Mouse (Mus musculus): ENCODE results near the gene Prdx5. TPM values are rescaled to one million over a fixed set of nuclear protein-coding genes. Genes with fewer than 3 reads are reported as not detected.

The Prdx5 gene
- polyA plus RNA-seq, 1 experiment from 2014 or later = 912 TPM

- peak; percentile 89 for ATAC-seq
- Histone ChIP-seq H3K9me3 (ENCODE audit: control insufficient read depth) (no peaks in the 10 kb centered on the region), H3K4me3 (ENCODE audit: low read depth, low read length) (no peak overlapping the region), H3K27ac (ENCODE audit: low read depth, low read length) (peak overlapping the region; percentile 35; the same call in 1 of the 2 replicates), H3K36me3 (ENCODE audit: control insufficient read depth, insufficient read depth) (no peaks in the 10 kb centered on the region), H3K27me3 (replicated peaks; ENCODE audit: control insufficient read depth, insufficient read depth, low read length) (no peaks in the 10 kb centered on the region), H3K4me2 (replicated peaks; ENCODE audit: low read depth) (no peak overlapping the region), H3K4me1 (replicated peaks; ENCODE audit: control insufficient read depth, insufficient read depth, low read length) (peaks cover 1% of the 10 kb centered on the region), H3K9ac (ENCODE audit: low read depth, low read length) (no peak overlapping the region)
- no peak for TF ChIP-seq CTCF (IDR thresholded peaks at IDR 0.05; ENCODE audit: low read depth)
- 42% methylated on average over 6 of the region's 6 CpGs for WGBS
These were observed 49.2 kb downstream of the Prdx5 start for GRCm38 (mm10) chr19:6860706-6861105.

DNA sequence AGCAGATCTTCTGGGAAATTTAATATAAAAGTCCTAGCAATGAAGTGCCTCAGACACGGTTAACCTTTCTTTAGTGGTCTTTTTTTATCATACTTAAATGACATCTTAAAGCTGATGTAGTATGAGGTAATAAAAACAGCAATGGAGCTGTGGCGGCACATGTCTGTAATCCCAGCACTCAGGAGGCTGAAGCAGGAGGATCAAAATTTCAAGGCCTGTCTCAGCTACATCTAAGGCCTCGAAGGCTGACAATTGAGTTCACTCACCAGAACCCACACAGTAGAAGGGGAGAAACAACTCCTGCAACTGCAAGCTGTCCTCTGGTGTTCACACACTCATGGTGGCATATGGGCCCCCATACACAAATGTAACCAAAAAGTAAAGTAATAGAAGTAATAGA is 49.9 kb downstream of the Prdx5 start:
- 85% methylated on average over 3 of the region's 3 CpGs for WGBS
- no peaks in the 10 kb centered on the region for H3K27me3 ChIP-seq (replicated peaks; ENCODE audit: control insufficient read depth, insufficient read depth, low read length)

DNA sequence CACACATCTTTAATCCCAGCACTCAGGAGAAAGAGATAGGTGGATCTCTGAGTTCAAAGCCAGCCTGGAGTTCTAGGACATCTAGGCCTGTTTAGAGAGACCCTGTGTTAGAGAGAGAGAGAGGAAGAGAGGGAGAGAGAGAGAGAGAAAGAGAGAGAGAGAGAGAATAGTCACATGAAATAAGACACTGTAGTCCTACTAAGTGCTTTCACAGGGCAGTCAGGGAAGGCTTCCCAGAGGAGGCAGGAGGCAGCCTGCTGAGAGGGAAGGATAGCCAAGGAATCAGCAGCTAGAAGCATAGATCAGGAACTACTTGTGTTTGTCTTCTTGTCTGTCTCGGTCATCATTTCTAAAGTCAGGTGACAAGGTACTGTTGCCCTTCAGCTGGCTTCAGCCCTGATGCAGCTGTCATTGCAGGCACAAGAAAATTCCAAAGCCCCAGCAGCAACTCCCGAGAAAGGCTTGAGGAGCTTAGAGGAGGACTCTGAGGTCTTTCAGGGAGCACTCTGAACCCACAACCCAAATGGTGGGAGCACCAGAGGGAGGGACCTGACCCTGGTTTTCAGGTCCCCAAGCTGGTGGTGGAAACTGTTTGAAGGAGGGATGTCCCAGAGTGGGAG is 50.8 kb downstream of the Prdx5 start:
- Histone ChIP-seq H3K27me3 (replicated peaks; ENCODE audit: control insufficient read depth, insufficient read depth, low read length) (0 out of 2 replicates have a peak, but pooled peaks cover 2% of the 10 kb centered on the region), H3K27ac (ENCODE audit: low read depth, low read length) (no peak overlapping the region), H3K4me2 (replicated peaks; ENCODE audit: low read depth) (no peak overlapping the region), H3K9me3 (ENCODE audit: control insufficient read depth) (no peaks in the 10 kb centered on the region), H3K9ac (ENCODE audit: low read depth, low read length) (no peak overlapping the region), H3K36me3 (ENCODE audit: control insufficient read depth, insufficient read depth) (no peaks in the 10 kb centered on the region), H3K4me3 (ENCODE audit: low read depth, low read length) (no peak overlapping the region), H3K4me1 (replicated peaks; ENCODE audit: control insufficient read depth, insufficient read depth, low read length) (peaks cover 6% of the 10 kb centered on the region)
- TF ChIP-seq CTCF (IDR thresholded peaks at IDR 0.05; ENCODE audit: low read depth) = no peak
- WGBS = 78% methylated on average over 2 of the region's 2 CpGs
- ATAC-seq = no peak

More for the DNA sequence above, 49.9 kb downstream of the Prdx5 start:
- no peak overlapping the region for H3K9ac ChIP-seq (ENCODE audit: low read depth, low read length)
- H3K27ac ChIP-seq (ENCODE audit: low read depth, low read length) = no peak overlapping the region; the same call in 1 of the 2 replicates
- no peak for ATAC-seq
- H3K4me3 ChIP-seq (ENCODE audit: low read depth, low read length) = no peak overlapping the region
- H3K4me2 ChIP-seq (replicated peaks; ENCODE audit: low read depth) = no peak overlapping the region
- TF ChIP-seq CTCF (IDR thresholded peaks at IDR 0.05; ENCODE audit: low read depth) = no peak
- no peaks in the 10 kb centered on the region for H3K36me3 ChIP-seq (ENCODE audit: control insufficient read depth, insufficient read depth)
- H3K9me3 ChIP-seq (ENCODE audit: control insufficient read depth) = no peaks in the 10 kb centered on the region
- peaks cover 6% of the 10 kb centered on the region for H3K4me1 ChIP-seq (replicated peaks; ENCODE audit: control insufficient read depth, insufficient read depth, low read length)

DNA sequence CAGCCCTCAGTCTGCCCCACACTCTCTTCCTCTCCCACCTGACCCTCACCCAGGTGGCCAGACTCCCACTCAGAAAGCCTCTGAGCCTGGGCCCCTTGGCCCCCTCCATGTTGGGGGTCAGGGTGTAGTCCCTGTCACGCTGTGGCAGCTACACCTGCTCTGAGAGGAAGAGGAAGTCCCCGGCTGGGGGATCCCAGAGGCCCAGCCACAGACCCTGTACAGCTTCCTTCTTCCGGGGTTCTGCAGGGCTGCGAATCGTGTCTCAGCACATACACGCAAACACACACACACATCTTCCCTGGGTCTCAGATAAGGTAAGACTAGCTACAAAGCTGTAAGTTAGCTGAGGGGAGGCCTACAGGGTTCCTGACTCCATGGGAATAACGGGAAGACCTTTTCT is 51.9 kb downstream of the Prdx5 start, which contains the start of gene Ccdc88b:
Gene Ccdc88b (minus strand): TSS at position 181 of the 400 bp plus-strand sequence.
- H3K9me3 ChIP-seq (ENCODE audit: control insufficient read depth) = no peaks in the 10 kb centered on the region
- no peak for ATAC-seq
- no peak for TF ChIP-seq CTCF (IDR thresholded peaks at IDR 0.05; ENCODE audit: low read depth)
- H3K27me3 ChIP-seq (replicated peaks; ENCODE audit: control insufficient read depth, insufficient read depth, low read length) = 0 out of 2 replicates have a peak, but pooled peaks cover 4% of the 10 kb centered on the region
- no peaks in the 10 kb centered on the region for H3K36me3 ChIP-seq (ENCODE audit: control insufficient read depth, insufficient read depth)
- WGBS = 61% methylated on average over 7 of the region's 7 CpGs
- H3K9ac ChIP-seq (ENCODE audit: low read depth, low read length) = no peak within 1 kb of the TSS
- H3K4me2 ChIP-seq (replicated peaks; ENCODE audit: low read depth) = 0 out of 2 replicates have a peak within 1 kb of the TSS, but pooled peaks have one; percentile 6
- no peak within 1 kb of the TSS; the same call in 1 of the 2 replicates for H3K27ac ChIP-seq (ENCODE audit: low read depth, low read length)
- peaks cover 8% of the 10 kb centered on the region for H3K4me1 ChIP-seq (replicated peaks; ENCODE audit: control insufficient read depth, insufficient read depth, low read length)
- H3K4me3 ChIP-seq (ENCODE audit: low read depth, low read length) = no peak within 1 kb of the TSS

GRCm38 (mm10) chr19:6857391-6858005 is 52.4 kb downstream of the Prdx5 start:
- H3K9me3 ChIP-seq (ENCODE audit: control insufficient read depth) = no peaks in the 10 kb centered on the region
- 79% methylated on average over 9 of the region's 9 CpGs for WGBS
- no peak for TF ChIP-seq CTCF (IDR thresholded peaks at IDR 0.05; ENCODE audit: low read depth)

DNA sequence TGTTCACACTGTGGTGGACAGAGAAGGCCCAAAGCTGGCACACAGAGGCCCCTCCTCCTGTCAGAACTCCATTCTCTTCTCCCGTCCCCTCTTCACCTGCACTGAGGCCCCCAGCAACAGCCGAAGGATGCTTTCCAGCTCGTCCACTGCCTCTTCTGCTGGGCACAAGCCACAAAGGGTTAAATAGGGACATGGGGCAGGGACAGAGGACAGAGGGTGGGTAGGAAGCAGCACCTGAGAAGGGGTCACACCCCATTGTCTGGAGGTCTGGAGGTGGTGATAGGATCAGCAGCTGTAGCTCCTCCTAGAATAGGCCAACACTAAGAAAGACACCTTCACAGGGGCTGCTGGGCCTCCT is 52.9 kb downstream of the Prdx5 start:
- Histone ChIP-seq H3K4me3 (ENCODE audit: low read depth, low read length) (no peak overlapping the region), H3K4me1 (replicated peaks; ENCODE audit: control insufficient read depth, insufficient read depth, low read length) (peaks cover 11% of the 10 kb centered on the region), H3K9me3 (ENCODE audit: control insufficient read depth) (no peaks in the 10 kb centered on the region), H3K27me3 (replicated peaks; ENCODE audit: control insufficient read depth, insufficient read depth, low read length) (0 out of 2 replicates have a peak, but pooled peaks cover 4% of the 10 kb centered on the region), H3K4me2 (replicated peaks; ENCODE audit: low read depth) (0 out of 2 replicates have a peak overlapping the region, but pooled peaks have one; percentile 6), H3K27ac (ENCODE audit: low read depth, low read length) (no peak overlapping the region), H3K36me3 (ENCODE audit: control insufficient read depth, insufficient read depth) (no peaks in the 10 kb centered on the region), H3K9ac (ENCODE audit: low read depth, low read length) (no peak overlapping the region)
- no peak for TF ChIP-seq CTCF (IDR thresholded peaks at IDR 0.05; ENCODE audit: low read depth)
- 73% methylated on average over 3 of the region's 3 CpGs for WGBS
- no peak for ATAC-seq

More at GRCm38 (mm10) chr19:6857391-6858005, 52.4 kb downstream of the Prdx5 start:
- ATAC-seq = no peak
- no peaks in the 10 kb centered on the region for H3K36me3 ChIP-seq (ENCODE audit: control insufficient read depth, insufficient read depth)
- no peak overlapping the region for H3K4me3 ChIP-seq (ENCODE audit: low read depth, low read length)
- no peak overlapping the region for H3K9ac ChIP-seq (ENCODE audit: low read depth, low read length)
- H3K4me1 ChIP-seq (replicated peaks; ENCODE audit: control insufficient read depth, insufficient read depth, low read length) = peaks cover 11% of the 10 kb centered on the region
- H3K4me2 ChIP-seq (replicated peaks; ENCODE audit: low read depth) = 0 out of 2 replicates have a peak overlapping the region, but pooled peaks have one; percentile 6
- H3K27me3 ChIP-seq (replicated peaks; ENCODE audit: control insufficient read depth, insufficient read depth, low read length) = 0 out of 2 replicates have a peak, but pooled peaks cover 4% of the 10 kb centered on the region
- H3K27ac ChIP-seq (ENCODE audit: low read depth, low read length) = no peak overlapping the region

Small RNA genes within 50 kb of the gene (microRNA-seq; reads per million reads assigned to microRNA genes)
- gene Mir6990 = 1.9 reads per million

Other genes with a start within 250 kb of the Prdx5 start
- gene Rps6ka4, start 69.5 kb downstream of the Prdx5 start, polyA plus RNA-seq (2015; fragmentation: Nextera tagmentation; extraction: Ambion mirVana) = 15.7 and 16.7 TPM in 2 replicates
- gene Ccdc88b, start 51.9 kb downstream of the Prdx5 start, polyA plus RNA-seq (2015; fragmentation: Nextera tagmentation; extraction: Ambion mirVana) = 1.4 and 1.7 TPM in 2 replicates
- gene Trmt112, start 408 bp downstream of the Prdx5 start, polyA plus RNA-seq (2015; fragmentation: Nextera tagmentation; extraction: Ambion mirVana) = 52.0 and 54.4 TPM in 2 replicates
- 63.6 TPM in 2 replicates for gene Esrra, start 11.7 kb upstream of the Prdx5 start, polyA plus RNA-seq (2015; fragmentation: Nextera tagmentation; extraction: Ambion mirVana)
- 0.65 and 0.76 TPM in 2 replicates for gene Catsperz, start 15.3 kb upstream of the Prdx5 start, polyA plus RNA-seq (2015; fragmentation: Nextera tagmentation; extraction: Ambion mirVana)
- gene Kcnk4, start 24.4 kb upstream of the Prdx5 start, polyA plus RNA-seq (2015; fragmentation: Nextera tagmentation; extraction: Ambion mirVana) = 0.21 and 0.38 TPM in 2 replicates
- gene Bad, start 31.8 kb upstream of the Prdx5 start, polyA plus RNA-seq (2015; fragmentation: Nextera tagmentation; extraction: Ambion mirVana) = 66.2 and 70.1 TPM in 2 replicates
- gene Gpr137, start 32.4 kb upstream of the Prdx5 start, polyA plus RNA-seq (2015; fragmentation: Nextera tagmentation; extraction: Ambion mirVana) = 20.0 and 20.9 TPM in 2 replicates
- 102 and 105 TPM in 2 replicates for gene Ppp1r14b, start 64.9 kb upstream of the Prdx5 start, polyA plus RNA-seq (2015; fragmentation: Nextera tagmentation; extraction: Ambion mirVana)
- gene Plcb3, start 66.4 kb upstream of the Prdx5 start, polyA plus RNA-seq (2015; fragmentation: Nextera tagmentation; extraction: Ambion mirVana) = 107 and 123 TPM in 2 replicates
- gene Fkbp2, start 70.4 kb upstream of the Prdx5 start, polyA plus RNA-seq (2015; fragmentation: Nextera tagmentation; extraction: Ambion mirVana) = 135 and 142 TPM in 2 replicates
- gene Vegfb, start 77.5 kb upstream of the Prdx5 start, polyA plus RNA-seq (2015; fragmentation: Nextera tagmentation; extraction: Ambion mirVana) = 23.2 and 25.2 TPM in 2 replicates
- 32.3 and 35.1 TPM in 2 replicates for gene Dnajc4, start 82.5 kb upstream of the Prdx5 start, polyA plus RNA-seq (2015; fragmentation: Nextera tagmentation; extraction: Ambion mirVana)
- 50.4 and 51.9 TPM in 2 replicates for gene Nudt22, start 86.0 kb upstream of the Prdx5 start, polyA plus RNA-seq (2015; fragmentation: Nextera tagmentation; extraction: Ambion mirVana)
- 7.6 and 10.2 TPM in 2 replicates for gene Trpt1, start 86.0 kb upstream of the Prdx5 start, polyA plus RNA-seq (2015; fragmentation: Nextera tagmentation; extraction: Ambion mirVana)
- 8.9 and 9.3 TPM in 2 replicates for gene Fermt3, start 109.4 kb upstream of the Prdx5 start, polyA plus RNA-seq (2015; fragmentation: Nextera tagmentation; extraction: Ambion mirVana)
- 46.2 and 47.8 TPM in 2 replicates for gene Stip1, start 129.9 kb upstream of the Prdx5 start, polyA plus RNA-seq (2015; fragmentation: Nextera tagmentation; extraction: Ambion mirVana)
- 14.4 and 15.1 TPM in 2 replicates for gene Macrod1, start 146.7 kb upstream of the Prdx5 start, polyA plus RNA-seq (2015; fragmentation: Nextera tagmentation; extraction: Ambion mirVana)
- 0.75 and 0.82 TPM in 2 replicates for gene Flrt1, start 195.6 kb upstream of the Prdx5 start, polyA plus RNA-seq (2015; fragmentation: Nextera tagmentation; extraction: Ambion mirVana)

Measured in intestine, postnatal 0 days (tissue).